Mouse (Mus musculus) right cerebral cortex, postnatal 4 days (tissue): ENCODE data around the gene Dcun1d5.
"Not testable (repeated sequence)": the region's sequence is repeated elsewhere in the genome, so short reads cannot be mapped to it uniquely, and the experiment has no call there.

Experiments
- DNase-seq: peaks from one replicate; pipeline ENCODE4 v3.0.0-alpha.2; 2022

Dcun1d5 gene

GRCm38 (mm10) chr9:7184172-7184896, at the start of gene Dcun1d5, which contains the start of gene Dync2h1:
Gene Dcun1d5, plus strand, starts transcription at chr9:7184520.
Gene Dync2h1, minus strand, starts transcription at chr9:7184446.
- peak; percentile 88 for DNase-seq

- DNase-seq: no peak
Measured at GRCm38 (mm10) chr9:7154391-7154790, 29.9 kb upstream of the Dcun1d5 start.

- no peak for DNase-seq
Measured at GRCm38 (mm10) chr9:7158605-7159004, 25.7 kb upstream of the Dcun1d5 start.

- no peak for DNase-seq
Measured at GRCm38 (mm10) chr9:7159718-7160117, 24.6 kb upstream of the Dcun1d5 start.

- no peak for DNase-seq
Measured at GRCm38 (mm10) chr9:7160688-7161087, 23.6 kb upstream of the Dcun1d5 start.

- DNase-seq: no peak
Measured at GRCm38 (mm10) chr9:7167339-7167998, 16.9 kb upstream of the Dcun1d5 start.

GRCm38 (mm10) chr9:7173756-7174155, 10.6 kb upstream of the Dcun1d5 start:
- no peak for DNase-seq

- peak; percentile 85 for DNase-seq
Measured at GRCm38 (mm10) chr9:7176618-7177610, 7.4 kb upstream of the Dcun1d5 start.

GRCm38 (mm10) chr9:7184897-7185291, 574 bp downstream of the Dcun1d5 start:
- DNase-seq: peak; percentile 45

GRCm38 (mm10) chr9:7190694-7191093, 6.4 kb downstream of the Dcun1d5 start:
- DNase-seq: not testable (repeated sequence)

- DNase-seq: no peak
Measured at GRCm38 (mm10) chr9:7216240-7216639, 31.9 kb downstream of the Dcun1d5 start.

- no peak for DNase-seq
Measured at GRCm38 (mm10) chr9:7221024-7221423, 36.7 kb downstream of the Dcun1d5 start.

GRCm38 (mm10) chr9:7221460-7221859, 37.1 kb downstream of the Dcun1d5 start:
- no peak for DNase-seq

GRCm38 (mm10) chr9:7238619-7239018, 54.3 kb downstream of the Dcun1d5 start:
- DNase-seq: no peak

- DNase-seq: no peak
Measured at GRCm38 (mm10) chr9:7239967-7240366, 55.6 kb downstream of the Dcun1d5 start.

GRCm38 (mm10) chr9:7252797-7253654, 68.7 kb downstream of the Dcun1d5 start:
- DNase-seq: no peak
